Mouse (Mus musculus) urinary bladder, postnatal 4 days (tissue): ENCODE results near the gene Mapre3.
A peak's percentile ranks its signal among the peaks of the same experiment; 100 is the strongest.

Experiments used
- DNase-seq, 2 experiments: peaks; one replicate each; pipeline ENCODE4 v3.0.0; 2021 to 2022; ENCODE audit warnings: low spot score in 2 of 2

Mapre3 gene

GRCm38 (mm10) chr5:30824124-30824988 is 9.9 kb downstream of the Mapre3 start:
- DNase-seq: no peak

- no peak for DNase-seq
Measured at GRCm38 (mm10) chr5:30825166-30825565, 10.7 kb downstream of the Mapre3 start.

DNA sequence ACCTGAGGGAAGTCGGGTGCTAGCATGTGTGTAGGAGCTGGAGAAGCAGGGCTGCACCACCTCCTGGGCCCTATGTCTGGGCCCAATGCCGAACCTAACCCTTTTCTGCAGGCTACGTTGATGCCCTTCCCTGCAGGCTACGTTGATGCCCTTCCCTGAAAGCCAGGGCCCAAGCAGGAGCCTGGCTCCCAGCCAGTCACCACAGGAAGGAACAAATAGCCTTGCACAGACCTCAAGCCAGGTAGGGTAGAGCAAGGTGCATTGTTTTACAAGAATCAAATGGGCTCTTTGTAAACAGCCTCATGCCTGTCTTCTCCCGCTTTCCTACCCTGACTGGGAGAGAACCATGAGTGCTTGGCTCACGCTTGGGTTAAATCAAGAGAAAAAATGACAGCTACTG is 11.4 kb downstream of the Mapre3 start:
- no peak for DNase-seq

DNA sequence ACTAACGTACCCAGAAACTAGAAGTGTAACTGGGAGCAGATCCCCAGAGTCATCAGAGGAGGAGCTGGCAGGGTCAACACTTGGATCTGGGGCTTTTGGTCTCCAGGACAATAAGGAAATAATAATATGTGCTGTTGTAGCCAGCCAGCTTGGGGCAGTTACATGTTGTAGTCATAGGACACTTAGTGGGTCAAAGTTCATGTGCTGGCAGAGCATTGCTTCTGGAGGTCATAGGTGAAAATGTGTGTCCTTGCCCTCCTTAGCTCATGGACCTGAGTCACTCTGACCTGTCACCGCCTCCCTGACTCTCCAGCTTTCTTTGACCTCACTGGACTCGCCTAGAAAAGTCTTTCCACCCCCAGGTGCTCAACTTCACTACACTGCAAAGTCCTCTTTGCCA is 19.0 kb downstream of the Mapre3 start:
- DNase-seq: no peak

DNA sequence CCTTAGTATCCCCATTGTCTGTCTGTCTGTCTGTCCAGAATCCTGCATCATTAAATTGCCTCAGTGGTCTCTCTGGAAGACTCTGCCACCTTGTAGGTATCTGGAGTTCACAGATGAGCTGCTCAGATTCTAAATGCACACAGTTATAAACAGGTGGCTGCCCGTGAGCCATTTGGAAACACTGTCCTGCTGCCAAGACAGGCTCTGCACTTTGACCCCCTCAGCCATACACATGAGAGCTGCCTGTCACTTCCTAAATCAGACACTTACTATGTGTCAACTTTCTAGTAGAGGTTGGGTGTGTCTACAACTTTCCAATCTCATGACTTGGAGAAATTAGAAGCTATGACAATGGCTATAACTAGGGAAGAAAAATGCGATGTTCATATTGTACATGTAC is 25.3 kb downstream of the Mapre3 start:
- DNase-seq: no peak

GRCm38 (mm10) chr5:30841896-30842295 is 27.5 kb downstream of the Mapre3 start:
- DNase-seq: no peak

DNA sequence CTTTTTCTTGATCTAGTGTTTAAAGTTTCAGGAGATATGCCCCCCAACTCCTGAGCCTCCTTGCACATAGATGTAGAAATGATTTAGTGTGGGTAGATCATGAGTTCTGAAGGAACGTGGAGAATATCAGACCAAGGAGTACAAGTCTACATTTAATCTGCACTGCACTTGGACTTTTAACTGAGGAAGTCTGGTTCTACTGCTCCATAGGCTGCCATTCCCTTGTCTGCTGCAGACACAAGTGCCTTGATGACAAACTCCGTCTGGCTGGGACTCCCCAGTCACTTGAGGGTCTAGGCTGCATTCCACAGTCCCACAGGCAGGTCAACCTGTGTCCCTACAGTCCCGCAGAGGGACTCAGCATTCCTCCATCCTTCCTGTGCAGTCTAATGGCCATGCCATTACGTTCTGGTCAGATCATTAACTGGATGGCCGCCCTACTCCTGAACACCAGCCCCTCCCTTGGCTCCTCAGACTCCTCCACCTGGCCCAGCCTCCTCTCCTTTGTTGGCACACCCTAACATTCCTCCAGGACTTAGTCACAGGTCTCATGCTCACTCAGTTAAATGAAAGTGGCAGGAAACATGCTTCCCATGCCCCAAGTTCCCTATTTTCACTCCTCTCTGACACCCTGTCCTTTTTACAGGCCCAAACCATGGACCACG is 35.6 kb downstream of the Mapre3 start:
- DNase-seq: no peak

DNA sequence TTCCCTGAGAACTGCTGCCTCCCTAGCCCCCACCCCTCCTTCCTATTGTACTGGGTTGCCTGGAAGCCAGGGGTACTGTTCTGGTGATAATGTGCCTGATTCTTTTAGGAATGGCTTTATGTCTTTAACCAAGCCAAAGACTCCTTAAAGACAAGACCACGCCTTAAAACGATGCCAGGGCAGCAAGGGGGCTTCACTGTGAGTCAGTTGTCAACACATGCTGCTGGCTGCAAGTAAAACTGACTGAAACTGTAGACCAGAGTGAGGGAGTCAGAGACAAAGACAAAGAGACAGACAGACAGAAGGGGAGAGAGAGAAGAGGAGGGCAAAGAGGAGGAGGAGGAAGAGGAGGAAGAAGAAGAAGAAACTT is 36.1 kb downstream of the Mapre3 start:
- no peak for DNase-seq

DNA sequence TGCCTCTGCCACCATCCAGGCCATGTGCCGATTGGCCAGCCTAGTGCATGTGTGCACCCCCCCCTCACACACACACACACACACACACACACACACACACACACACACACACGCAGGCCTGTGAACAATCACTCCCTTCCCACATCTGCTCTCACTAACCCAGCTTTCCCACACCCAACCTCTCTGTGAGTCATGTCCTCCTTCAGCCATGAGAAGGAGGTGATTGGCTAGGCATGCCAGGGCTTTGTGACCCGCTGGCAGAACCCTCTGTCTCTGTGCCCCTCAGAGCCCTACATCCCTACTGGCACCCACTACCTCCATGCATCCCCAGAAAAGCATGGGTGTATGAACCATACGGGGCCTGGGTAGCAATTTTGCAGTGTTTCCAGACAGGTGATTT is 39.1 kb downstream of the Mapre3 start:
- DNase-seq: no peak

DNA sequence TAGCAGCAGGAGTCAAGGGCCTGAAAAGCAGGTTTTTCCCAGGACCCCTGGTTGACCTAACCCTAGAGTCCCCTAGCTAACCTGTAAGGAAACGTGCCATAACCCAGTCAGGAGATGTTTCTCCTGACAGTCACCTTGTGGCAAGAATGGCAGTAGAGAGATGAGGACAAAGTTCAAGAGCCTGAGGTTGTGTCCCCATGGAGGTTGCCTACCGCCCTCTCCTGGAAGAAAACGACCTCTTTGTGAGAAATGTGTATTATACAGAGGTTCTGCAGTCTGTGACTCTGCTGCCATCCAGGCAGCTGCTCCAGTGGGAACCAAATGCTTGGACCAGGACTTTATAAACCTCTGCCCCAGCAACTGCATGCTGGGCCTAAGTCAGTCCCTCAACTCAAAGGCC is 41.2 kb downstream of the Mapre3 start:
- no peak for DNase-seq

GRCm38 (mm10) chr5:30856124-30856523 is 41.7 kb downstream of the Mapre3 start:
- DNase-seq: no peak

DNA sequence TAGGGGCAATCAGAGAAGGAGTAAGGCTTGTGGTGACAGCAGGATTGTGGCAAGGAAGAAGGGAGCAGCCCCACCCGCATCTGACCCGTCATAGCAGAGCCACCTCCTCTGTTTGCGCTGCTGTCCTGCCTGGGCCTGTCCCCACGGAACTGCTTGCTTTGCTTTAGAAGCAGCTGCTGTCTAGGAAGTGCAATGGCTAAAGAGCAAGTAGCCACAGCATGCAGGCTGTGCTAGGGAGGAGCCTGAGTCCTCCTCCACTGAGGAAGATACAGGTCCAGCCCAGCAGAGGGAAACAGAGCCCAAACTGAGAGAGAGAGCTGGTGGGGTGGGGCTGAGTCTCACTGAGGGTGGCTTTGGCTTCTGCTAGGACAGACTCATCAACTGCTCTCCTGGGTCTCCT is 49.4 kb downstream of the Mapre3 start:
- peak in 1 of 2 experiments; percentile 50 for DNase-seq

DNA sequence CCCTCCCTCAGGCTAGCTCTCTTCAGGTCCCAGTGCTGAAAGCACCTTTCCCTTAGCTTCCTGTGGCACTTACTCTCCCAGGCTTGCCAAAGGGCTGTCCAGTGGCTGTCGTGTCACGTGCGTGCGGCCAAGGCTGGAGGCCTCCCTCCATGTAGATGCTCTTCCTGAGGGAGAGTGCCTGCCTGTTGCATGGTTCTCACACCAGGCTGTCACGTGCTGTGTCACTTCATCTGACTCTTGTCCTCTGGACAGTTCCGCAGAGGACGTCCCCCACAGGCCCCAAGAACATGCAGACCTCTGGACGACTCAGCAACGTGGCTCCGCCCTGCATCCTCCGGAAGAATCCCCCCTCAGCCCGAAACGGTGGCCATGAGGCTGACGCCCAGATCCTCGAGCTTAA is 49.9 kb downstream of the Mapre3 start:
- DNase-seq: no peak

GRCm38 (mm10) chr5:30866871-30867270 is 52.4 kb downstream of the Mapre3 start:
- DNase-seq: no peak

- DNase-seq: no peak
Measured at GRCm38 (mm10) chr5:30867712-30868111, 53.3 kb downstream of the Mapre3 start, which contains the start of gene Tmem214. Gene Tmem214, plus strand, starts transcription at chr5:30868012.

- no peak for DNase-seq
Measured at GRCm38 (mm10) chr5:30868981-30869380, 54.5 kb downstream of the Mapre3 start.

DNA sequence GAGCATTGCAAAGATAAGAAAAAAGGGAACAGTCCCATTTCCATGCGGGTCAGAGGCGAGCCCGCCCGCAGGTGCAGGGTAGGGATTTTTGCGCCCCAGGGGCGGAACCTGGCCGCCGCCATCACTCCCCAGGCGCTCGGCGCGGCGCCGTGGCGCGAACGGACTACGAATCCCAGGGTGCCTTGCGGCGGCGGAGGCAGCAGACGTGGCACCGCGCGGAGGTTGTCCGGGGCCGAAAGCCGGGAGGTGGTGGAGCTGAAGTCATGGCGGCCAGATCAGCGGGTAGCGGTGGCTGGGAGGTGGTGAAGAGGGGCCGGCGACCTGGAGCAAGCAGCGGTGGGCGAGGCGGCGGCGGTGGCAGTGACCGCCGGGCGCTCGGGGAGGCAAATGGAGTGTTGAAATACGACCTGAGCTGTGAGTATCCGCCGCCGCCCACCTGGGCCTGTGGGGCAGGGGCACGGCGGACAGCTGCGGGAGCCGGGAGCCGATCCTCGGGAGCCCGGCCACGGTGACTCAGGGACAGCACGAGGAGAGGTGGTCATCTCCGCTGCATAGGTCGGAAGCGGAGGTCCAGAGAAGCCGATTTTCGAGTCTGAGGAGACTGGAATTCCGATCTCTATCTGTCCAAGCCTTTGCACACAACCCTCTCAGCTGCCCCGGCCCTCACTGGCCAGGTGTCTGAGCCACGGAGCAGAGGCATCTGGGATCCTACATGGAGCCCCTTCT is 55.1 kb downstream of the Mapre3 start:
- peak; percentile 89 to 93 for DNase-seq

GRCm38 (mm10) chr5:30870131-30870406 is 55.6 kb downstream of the Mapre3 start:
- DNase-seq: no peak

DNA sequence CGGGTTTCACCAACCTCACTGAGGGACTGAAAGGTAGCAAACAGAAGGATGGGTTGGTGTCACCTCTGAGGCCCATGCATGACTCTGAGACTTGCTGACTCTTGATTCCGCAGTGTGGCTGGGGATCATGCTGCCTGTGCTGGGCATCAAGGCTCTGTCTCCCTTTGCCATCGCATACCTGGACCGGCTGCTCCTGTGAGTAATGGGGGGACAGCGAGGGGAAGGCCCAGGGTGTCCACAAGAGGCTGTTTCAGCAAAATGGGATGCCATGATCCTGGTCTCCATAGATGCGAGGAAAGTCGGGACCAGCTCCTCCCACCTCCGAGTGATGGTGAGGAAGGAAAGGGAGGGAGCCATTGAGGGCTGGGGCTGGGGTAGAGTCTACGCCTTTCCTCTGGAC is 58.1 kb downstream of the Mapre3 start:
- no peak for DNase-seq

GRCm38 (mm10) chr5:30874365-30874764 is 59.9 kb downstream of the Mapre3 start:
- DNase-seq: no peak

DNA sequence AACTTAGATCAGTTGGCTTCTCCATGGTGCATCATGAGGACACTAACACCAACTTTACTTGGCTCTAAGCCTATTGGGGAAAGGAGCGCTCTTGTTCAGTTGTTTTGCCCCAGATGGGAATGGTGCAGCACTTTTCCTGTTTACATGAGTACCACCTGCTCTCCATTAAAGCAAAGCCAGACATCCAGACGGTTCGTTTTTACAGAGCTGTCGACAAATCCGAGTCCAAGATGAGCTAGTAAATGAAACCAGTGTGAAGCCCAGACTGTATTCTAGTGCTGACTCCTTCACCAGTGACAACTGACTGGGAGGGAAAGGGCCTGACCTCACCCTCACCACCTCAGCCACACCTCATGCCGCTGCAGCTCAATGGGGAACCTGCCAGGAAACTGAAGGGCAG is 64.2 kb downstream of the Mapre3 start:
- DNase-seq: no peak

- no peak for DNase-seq
Measured at GRCm38 (mm10) chr5:30879347-30879943, 65.0 kb downstream of the Mapre3 start.
